Comparison of ENCODE assay signal across 8 mouse cellular contexts in genomic region chr8:122906463-122907021, GRCm38 (mm10). TPM values are rescaled to one million over a fixed set of nuclear protein-coding genes. Genes with fewer than 3 reads are reported as not detected.
DNase-seq lines count a peak whose midpoint lies in the region; ATAC-seq and TF ChIP-seq lines count a peak whose summit lies in the region.

No protein-coding gene starts in this region.

- H3K27me3 ChIP-seq in forebrain, embryonic 11.5 days (ENCODE audit: control insufficient read depth, insufficient read depth, low read length): no peaks in the 10 kb centered on the region
- no peaks in the 10 kb centered on the region for H3K27me3 ChIP-seq in heart, embryonic 16.5 days (ENCODE audit: control insufficient read depth, insufficient read depth, low read length)
- no peaks in the 10 kb centered on the region for H3K27me3 ChIP-seq in liver, embryonic 16.5 days (ENCODE audit: control insufficient read depth, insufficient read depth, low read depth, low read length)
- H3K27me3 ChIP-seq in neural tube, embryonic 13.5 days: no peaks in the 10 kb centered on the region
- no peaks in the 10 kb centered on the region for H3K27me3 ChIP-seq in testis, adult 2 months (ENCODE audit: control insufficient read depth, insufficient read depth, low read length)

- H3K4me2 ChIP-seq in forebrain, embryonic 11.5 days (ENCODE audit: low read depth, low read length, severe bottlenecking): no peak overlapping the region
- peak overlapping the region; percentile 62 for H3K4me2 ChIP-seq in heart, embryonic 16.5 days (ENCODE audit: low read depth, low read length)
- no peak overlapping the region for H3K4me2 ChIP-seq in liver, embryonic 16.5 days (ENCODE audit: low read depth, low read length)
- H3K4me2 ChIP-seq in neural tube, embryonic 13.5 days: no peak overlapping the region

- no peak overlapping the region for H3K9ac ChIP-seq in forebrain, embryonic 11.5 days (ENCODE audit: low read length)
- peak overlapping the region; percentile 53; the same call in 1 of the 2 replicates for H3K9ac ChIP-seq in heart, embryonic 16.5 days (ENCODE audit: low read length)
- no peak overlapping the region for H3K9ac ChIP-seq in liver, embryonic 16.5 days (ENCODE audit: low read depth, low read length)
- peak overlapping the region; percentile 4; the same call in 1 of the 2 replicates for H3K9ac ChIP-seq in neural tube, embryonic 13.5 days

- H3K4me1 ChIP-seq in forebrain, embryonic 11.5 days (replicated peaks; ENCODE audit: control insufficient read depth, insufficient read depth, low read length): no peaks in the 10 kb centered on the region
- peaks cover 9% of the 10 kb centered on the region for H3K4me1 ChIP-seq in heart, embryonic 16.5 days (ENCODE audit: control insufficient read depth, insufficient read depth, low read length)
- H3K4me1 ChIP-seq in liver, embryonic 16.5 days (ENCODE audit: control insufficient read depth, low read depth, low read length): peaks cover 11% of the 10 kb centered on the region
- H3K4me1 ChIP-seq in neural tube, embryonic 13.5 days (replicated peaks): peaks cover 9% of the 10 kb centered on the region
- peaks cover 4% of the 10 kb centered on the region for H3K4me1 ChIP-seq in testis, adult 2 months (ENCODE audit: control insufficient read depth, insufficient read depth, low read length)

- DNase-seq in CD8-positive naive resting alpha-beta T cell, adult 2 months (ENCODE audit: low read depth in 2 of 2, low spot score in 2 of 2): peak; percentile 76 to 88
- peak; percentile 89 for DNase-seq in c-Kit-positive CD71-negative TER-119-negative erythroid progenitor cells, embryonic 14.5 days (ENCODE audit: low read depth)
- DNase-seq in forebrain, embryonic 11.5 days (ENCODE audit: low spot score): peak; percentile 80
- peak; percentile 93 to 96 for DNase-seq in kidney, postnatal 36 days

- no peak overlapping the region for H3K27ac ChIP-seq in forebrain, embryonic 11.5 days (ENCODE audit: low read depth, low read length)
- H3K27ac ChIP-seq in heart, embryonic 16.5 days (ENCODE audit: low read length): peak overlapping the region; percentile 54; the same call in 1 of the 2 replicates
- no peak overlapping the region; the same call in 1 of the 2 replicates for H3K27ac ChIP-seq in liver, embryonic 16.5 days (ENCODE audit: low read length)
- no peak overlapping the region for H3K27ac ChIP-seq in neural tube, embryonic 13.5 days (replicated peaks)
- H3K27ac ChIP-seq in testis, adult 2 months (ENCODE audit: control insufficient read depth, insufficient read depth, low read depth, low read length): peak overlapping the region; percentile 56; the same call in 1 of the 2 replicates

- peak; percentile 39; the same call in 1 of the 2 replicates for ATAC-seq in forebrain, embryonic 11.5 days (replicated peaks; ENCODE audit: low FRiP score)
- peak; percentile 84 for ATAC-seq in heart, embryonic 16.5 days (replicated peaks; ENCODE audit: extremely low read depth, insufficient read depth, low FRiP score)
- ATAC-seq in liver, embryonic 16.5 days (ENCODE audit: low read depth): peak; percentile 87
- ATAC-seq in neural tube, embryonic 13.5 days (ENCODE audit: low read depth): peak; percentile 85

- no peak overlapping the region for H3K4me3 ChIP-seq in forebrain, embryonic 11.5 days (ENCODE audit: low read depth, low read length)
- H3K4me3 ChIP-seq in heart, embryonic 16.5 days (ENCODE audit: low read length): peak overlapping the region; percentile 35; the same call in 1 of the 2 replicates
- H3K4me3 ChIP-seq in liver, embryonic 16.5 days (ENCODE audit: low read depth, low read length): no peak overlapping the region
- no peak overlapping the region for H3K4me3 ChIP-seq in neural tube, embryonic 13.5 days
- no peak overlapping the region for H3K4me3 ChIP-seq in testis, adult 2 months (ENCODE audit: control insufficient read depth, low read depth, low read length)

- 59% methylated on average over 6 of the region's 6 CpGs for WGBS in forebrain, embryonic 11.5 days
- 8% methylated on average over 6 of the region's 6 CpGs for WGBS in heart, embryonic 16.5 days
- WGBS in liver, embryonic 16.5 days (ENCODE audit: insufficient replicate concordance): 26% methylated on average over 6 of the region's 6 CpGs
- 51% methylated on average over 6 of the region's 6 CpGs for WGBS in neural tube, embryonic 13.5 days

- no peak for TF ChIP-seq CTCF in testis, adult 2 months (IDR thresholded peaks at IDR 0.05; ENCODE audit: control insufficient read depth, insufficient read depth, insufficient replicate concordance, low read depth, low read length)

- no peak for TF ChIP-seq POLR2A in testis, adult 2 months (IDR thresholded peaks at IDR 0.05; ENCODE audit: control insufficient read depth, low read depth, low read length)

- peaks cover 3% of the 10 kb centered on the region; the same call in 1 of the 2 replicates for H3K36me3 ChIP-seq in forebrain, embryonic 11.5 days (ENCODE audit: control insufficient read depth, insufficient read depth, low read length)
- peaks cover 8% of the 10 kb centered on the region; the same call in 1 of the 2 replicates for H3K36me3 ChIP-seq in heart, embryonic 16.5 days (ENCODE audit: control insufficient read depth, insufficient read depth)
- H3K36me3 ChIP-seq in liver, embryonic 16.5 days (ENCODE audit: control insufficient read depth, insufficient read depth): peaks cover 14% of the 10 kb centered on the region
- H3K36me3 ChIP-seq in neural tube, embryonic 13.5 days: peaks cover 17% of the 10 kb centered on the region
- H3K36me3 ChIP-seq in testis, adult 2 months (ENCODE audit: control insufficient read depth, insufficient read depth, low read length): peaks cover 2% of the 10 kb centered on the region

- H3K9me3 ChIP-seq in forebrain, embryonic 11.5 days (ENCODE audit: control insufficient read depth, low read length): no peaks in the 10 kb centered on the region
- no peaks in the 10 kb centered on the region for H3K9me3 ChIP-seq in heart, embryonic 16.5 days (replicated peaks; ENCODE audit: control insufficient read depth, low read length)
- H3K9me3 ChIP-seq in liver, embryonic 16.5 days (replicated peaks; ENCODE audit: control insufficient read depth, low read length): no peaks in the 10 kb centered on the region
- H3K9me3 ChIP-seq in neural tube, embryonic 13.5 days: no peaks in the 10 kb centered on the region

RNA-seq across cellular contexts. Expression of gene Cdh15, which starts 58.8 kb away (rescaled TPM):
- polyA plus RNA-seq in forebrain, embryonic 11.5 days (2014; fragmentation: Nextera tagmentation; extraction: Ambion mirVana): 0.56 and 0.92 TPM in 2 replicates
- 0.41 and 0.51 TPM in 2 replicates for polyA plus RNA-seq in heart, embryonic 16.5 days (2015; fragmentation: Nextera tagmentation; extraction: Ambion mirVana)
- 0.21 and 0.38 TPM in 2 replicates for polyA plus RNA-seq in liver, embryonic 16.5 days (2015; fragmentation: Nextera tagmentation; extraction: Ambion mirVana)
- polyA plus RNA-seq in neural tube, embryonic 13.5 days (2015; fragmentation: Nextera tagmentation; extraction: Ambion mirVana): 2.7 and 3.5 TPM in 2 replicates
- 0.12 and 0.14 TPM in 2 replicates for polyA plus RNA-seq in testis, adult 2 months (2012; rRNA removed)

Comparison
In these comparisons a context has a peak if more than half of its experiments do, and no peak if none do; other contexts are left out.
1. H3K27ac ChIP-seq: peak in heart, embryonic 16.5 days (single experiment) and testis, adult 2 months (single experiment); none in forebrain, embryonic 11.5 days (single experiment), liver, embryonic 16.5 days (single experiment) and neural tube, embryonic 13.5 days (single experiment).
2. H3K9ac ChIP-seq: peak in heart, embryonic 16.5 days (single experiment) and neural tube, embryonic 13.5 days (single experiment); none in forebrain, embryonic 11.5 days (single experiment) and liver, embryonic 16.5 days (single experiment).
3. Peak in every context shown above with its lines, with median percentiles within 50 percentile points of each other: DNase-seq and ATAC-seq.